Mouse (Mus musculus) kidney, embryonic 15.5 days (tissue): ENCODE results near the gene Dazap1. TPM values are rescaled to one million over a fixed set of nuclear protein-coding genes. Genes with fewer than 3 reads are reported as not detected.

Source experiments
- ATAC-seq: fragments of 200-750 bp; cut with Nextera tagmentation; replicated peaks from 2 replicates; pipeline ENCODE4 v1.8.0; 2017; ENCODE audit warnings: moderate TSS enrichment; ENCODE audit not compliant: low FRiP score
- H3K27ac ChIP-seq: fragments of 300-500 bp; sonication (generic); 2 replicates; pipeline ENCODE4 v1.5.1; 2015; ENCODE audit warnings: mild to moderate bottlenecking, inconsistent platforms
- H3K27me3 ChIP-seq: fragments of 300-500 bp; sonication (generic); 2 replicates; pipeline ENCODE4 v1.6.1; 2015; ENCODE audit warnings: inconsistent platforms
- H3K36me3 ChIP-seq: fragments of 300-500 bp; sonication (generic); 2 replicates; pipeline ENCODE4 v1.6.1; 2015; ENCODE audit warnings: inconsistent platforms
- H3K4me1 ChIP-seq: fragments of 300-500 bp; sonication (generic); 2 replicates; pipeline ENCODE4 v1.6.1; 2015; ENCODE audit warnings: inconsistent platforms
- H3K4me2 ChIP-seq: fragments of 300-500 bp; sonication (generic); 2 replicates; pipeline ENCODE4 v1.6.1; 2015; ENCODE audit warnings: moderate library complexity, mild to moderate bottlenecking, inconsistent platforms
- H3K4me3 ChIP-seq: fragments of 300-500 bp; sonication (generic); replicated peaks from 2 replicates; pipeline ENCODE4 v1.5.1; 2015; ENCODE audit warnings: mild to moderate bottlenecking, inconsistent platforms
- H3K9ac ChIP-seq: fragments of 300-500 bp; sonication (generic); 2 replicates; pipeline ENCODE4 v1.6.1; 2015; ENCODE audit warnings: mild to moderate bottlenecking, inconsistent platforms
- H3K9me3 ChIP-seq: fragments of 300-500 bp; sonication (generic); replicated peaks from 2 replicates; pipeline ENCODE4 v1.6.1; 2016; ENCODE audit warnings: inconsistent platforms
- WGBS: fragments of 180-500 bp; shearing (Covaris S2); methylation state at CpG from one replicate; pipeline ENCODE4 v1.1.7; 2015; ENCODE audit warnings: mixed read lengths; 5-methylcytosine and 5-hydroxymethylcytosine counted together
- polyA plus RNA-seq: library from polyadenylated mRNA; unstranded; fragments of >200 nt; fragmentation: Nextera tagmentation; extraction: Ambion mirVana; gene quantifications from 2 replicates; pipeline ENCODE4 v1.2.1, GENCODE M21; 2015

The Dazap1 gene
- polyA plus RNA-seq, 1 experiment from 2014 or later: 56.3 TPM

- Histone ChIP-seq H3K36me3 (no peaks in the 10 kb centered on the region), H3K9ac (no peak overlapping the region), H3K27ac (no peak overlapping the region), H3K4me3 (peak overlapping the region; percentile 34), H3K4me2 (peak overlapping the region; percentile 56), H3K9me3 (no peaks in the 10 kb centered on the region), H3K4me1 (peaks cover 18% of the 10 kb centered on the region), H3K27me3 (peaks cover 79% of the 10 kb centered on the region)
- WGBS: 10% methylated on average over 25 of the region's 25 CpGs
- ATAC-seq: peak; percentile 34
Measured at GRCm38 (mm10) chr10:80304862-80305261, 43.6 kb downstream of the Dazap1 start.

DNA sequence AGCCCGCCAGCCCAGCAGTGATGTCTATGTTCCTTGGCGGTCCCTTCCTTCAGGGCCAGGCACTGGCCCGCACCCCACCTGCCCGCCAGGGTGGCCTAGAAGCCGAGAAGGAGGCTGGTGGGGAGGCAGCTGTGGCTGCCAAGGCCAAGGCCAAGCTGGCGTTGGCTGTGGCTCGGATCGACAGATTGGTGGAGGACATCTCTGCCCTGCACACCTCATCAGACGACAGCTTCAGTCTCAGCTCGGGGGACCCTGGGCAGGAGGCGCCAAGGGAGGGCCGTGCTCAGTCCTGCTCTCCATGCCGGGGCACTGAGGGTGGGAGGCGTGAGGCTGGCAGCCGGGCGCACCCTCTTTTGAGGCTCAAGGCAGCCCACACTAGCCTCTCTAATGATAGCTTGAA, 50.3 kb downstream of the Dazap1 start:
- H3K4me3 ChIP-seq: no peak overlapping the region
- H3K9ac ChIP-seq: no peak overlapping the region
- no peak for ATAC-seq
- H3K27ac ChIP-seq: no peak overlapping the region
- peaks cover 79% of the 10 kb centered on the region for H3K27me3 ChIP-seq
- no peaks in the 10 kb centered on the region for H3K36me3 ChIP-seq
- peaks cover 26% of the 10 kb centered on the region for H3K4me1 ChIP-seq
- no peaks in the 10 kb centered on the region for H3K9me3 ChIP-seq
- H3K4me2 ChIP-seq: no peak overlapping the region
- 87% methylated on average over 16 of the region's 16 CpGs for WGBS

DNA sequence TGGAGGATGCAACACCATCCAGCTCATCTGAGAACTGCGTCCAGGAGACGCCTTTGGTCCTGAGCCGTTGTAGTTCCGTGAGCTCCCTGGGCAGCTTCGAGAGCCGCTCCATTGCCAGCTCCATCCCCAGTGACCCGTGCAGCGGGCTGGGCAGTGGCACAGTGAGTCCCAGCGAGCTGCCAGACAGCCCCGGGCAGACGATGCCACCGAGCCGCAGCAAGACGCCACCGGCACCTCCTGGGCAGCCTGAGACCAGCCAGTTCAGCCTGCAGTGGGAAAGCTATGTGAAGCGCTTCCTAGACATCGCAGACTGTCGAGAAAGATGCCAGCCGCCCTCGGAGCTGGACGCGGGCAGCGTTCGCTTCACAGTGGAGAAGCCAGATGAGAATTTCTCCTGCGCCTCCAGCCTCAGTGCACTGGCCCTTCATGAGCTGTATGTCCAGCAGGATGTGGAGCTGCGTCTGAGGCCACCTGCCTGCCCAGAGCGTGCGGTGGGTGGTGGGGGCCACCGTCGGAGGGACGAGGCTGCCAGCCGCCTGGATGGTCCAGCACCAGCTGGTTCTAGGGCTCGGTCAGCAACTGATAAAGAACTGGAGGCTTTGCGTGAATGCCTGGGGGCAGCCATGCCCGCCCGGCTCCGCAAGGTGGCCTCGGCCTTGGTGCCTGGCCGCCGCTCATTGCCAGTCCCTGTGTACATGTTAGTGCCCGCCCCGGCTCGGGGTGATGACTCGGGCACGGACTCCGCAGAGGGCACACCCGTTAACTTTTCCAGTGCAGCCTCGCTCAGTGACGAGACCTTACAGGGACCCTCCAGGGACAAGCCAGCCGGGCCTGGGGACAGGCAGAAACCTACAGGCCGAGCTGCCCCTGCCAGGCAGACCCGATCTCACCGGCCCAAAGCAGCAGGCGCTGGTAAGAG, 51.6 kb downstream of the Dazap1 start:
- Histone ChIP-seq H3K36me3 (peaks cover 3% of the 10 kb centered on the region; the same call in 1 of the 2 replicates), H3K4me3 (no peak overlapping the region), H3K27me3 (peaks cover 80% of the 10 kb centered on the region), H3K9ac (no peak overlapping the region), H3K4me2 (peak overlapping the region; percentile 6; the same call in 1 of the 2 replicates), H3K9me3 (no peaks in the 10 kb centered on the region), H3K27ac (no peak overlapping the region), H3K4me1 (peaks cover 26% of the 10 kb centered on the region)
- no peak for ATAC-seq
- WGBS: 64% methylated on average over 54 of the region's 54 CpGs

GRCm38 (mm10) chr10:80313627-80314201, 52.4 kb downstream of the Dazap1 start:
- no peaks in the 10 kb centered on the region for H3K9me3 ChIP-seq
- H3K27ac ChIP-seq: no peak overlapping the region
- peaks cover 27% of the 10 kb centered on the region for H3K4me1 ChIP-seq
- 0 out of 2 replicates have a peak overlapping the region, but pooled peaks have one; percentile 14 for H3K4me2 ChIP-seq
- no peak overlapping the region for H3K4me3 ChIP-seq
- peaks cover 79% of the 10 kb centered on the region for H3K27me3 ChIP-seq
- no peak overlapping the region for H3K9ac ChIP-seq
- H3K36me3 ChIP-seq: peaks cover 12% of the 10 kb centered on the region; the same call in 1 of the 2 replicates
- 41% methylated on average over 20 of the region's 20 CpGs for WGBS
- ATAC-seq: no peak

GRCm38 (mm10) chr10:80314494-80315001, 53.3 kb downstream of the Dazap1 start:
- H3K4me2 ChIP-seq: no peak overlapping the region
- no peak for ATAC-seq
- peaks cover 35% of the 10 kb centered on the region for H3K4me1 ChIP-seq
- H3K27ac ChIP-seq: no peak overlapping the region
- no peak overlapping the region for H3K9ac ChIP-seq
- no peaks in the 10 kb centered on the region for H3K9me3 ChIP-seq
- H3K27me3 ChIP-seq: peaks cover 79% of the 10 kb centered on the region
- WGBS: 52% methylated on average over 16 of the region's 16 CpGs
- no peak overlapping the region for H3K4me3 ChIP-seq
- H3K36me3 ChIP-seq: peaks cover 17% of the 10 kb centered on the region; the same call in 1 of the 2 replicates

DNA sequence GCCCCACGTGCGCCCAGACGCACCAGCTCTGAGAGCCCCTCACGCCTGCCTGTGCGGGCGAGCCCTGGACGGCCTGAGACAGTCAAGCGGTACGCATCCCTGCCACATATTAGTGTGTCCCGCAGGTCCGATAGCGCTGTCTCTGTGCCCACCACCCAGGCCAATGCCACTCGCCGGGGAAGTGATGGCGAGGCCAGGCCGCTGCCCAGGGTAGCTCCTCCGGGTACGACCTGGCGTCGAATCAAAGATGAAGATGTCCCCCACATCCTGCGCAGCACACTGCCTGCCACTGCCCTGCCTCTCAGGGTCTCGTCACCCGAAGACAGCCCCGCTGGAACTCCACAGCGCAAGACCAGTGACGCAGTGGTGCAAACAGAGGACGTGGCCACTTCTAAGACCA, 54.0 kb downstream of the Dazap1 start:
- peaks cover 17% of the 10 kb centered on the region; the same call in 1 of the 2 replicates for H3K36me3 ChIP-seq
- no peak overlapping the region for H3K4me3 ChIP-seq
- WGBS: 35% methylated on average over 27 of the region's 27 CpGs
- H3K27ac ChIP-seq: no peak overlapping the region
- H3K4me1 ChIP-seq: peaks cover 39% of the 10 kb centered on the region
- no peaks in the 10 kb centered on the region for H3K9me3 ChIP-seq
- peaks cover 76% of the 10 kb centered on the region for H3K27me3 ChIP-seq
- ATAC-seq: no peak
- H3K9ac ChIP-seq: peak overlapping the region; percentile 23; the same call in 1 of the 2 replicates
- H3K4me2 ChIP-seq: no peak overlapping the region

DNA sequence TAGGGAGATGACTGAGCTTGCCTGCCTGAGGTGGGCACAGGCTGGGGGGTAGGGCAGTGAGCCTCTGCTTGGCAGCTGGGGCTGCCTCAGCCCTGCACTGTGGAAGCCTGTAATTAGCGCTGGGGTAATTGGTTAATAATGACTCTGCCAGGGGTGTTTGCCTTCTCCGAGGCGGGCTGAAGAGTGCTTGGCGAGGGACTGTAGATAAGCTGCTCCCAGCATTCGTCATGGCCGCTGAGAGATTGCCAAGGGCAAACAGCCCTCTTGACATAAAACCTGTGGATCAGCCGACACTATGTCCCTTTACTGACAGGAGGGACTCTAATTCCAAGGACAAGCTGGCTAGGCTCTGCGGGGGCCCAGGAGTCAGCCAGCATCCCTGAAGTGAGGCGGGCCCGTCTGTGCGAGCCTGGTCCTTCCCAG, 55.1 kb downstream of the Dazap1 start:
- H3K9me3 ChIP-seq: no peaks in the 10 kb centered on the region
- peaks cover 17% of the 10 kb centered on the region; the same call in 1 of the 2 replicates for H3K36me3 ChIP-seq
- H3K4me1 ChIP-seq: peaks cover 44% of the 10 kb centered on the region
- H3K27ac ChIP-seq: no peak overlapping the region
- no peak for ATAC-seq
- 19% methylated on average over 11 of the region's 11 CpGs for WGBS
- H3K27me3 ChIP-seq: peaks cover 66% of the 10 kb centered on the region
- H3K4me2 ChIP-seq: no peak overlapping the region
- no peak overlapping the region for H3K9ac ChIP-seq
- H3K4me3 ChIP-seq: no peak overlapping the region

GRCm38 (mm10) chr10:80317011-80317410, 55.7 kb downstream of the Dazap1 start:
- no peaks in the 10 kb centered on the region for H3K9me3 ChIP-seq
- peaks cover 51% of the 10 kb centered on the region for H3K4me1 ChIP-seq
- no peak overlapping the region for H3K4me2 ChIP-seq
- H3K27me3 ChIP-seq: peaks cover 59% of the 10 kb centered on the region
- 0 out of 2 replicates have a peak overlapping the region, but pooled peaks have one; percentile 23 for H3K9ac ChIP-seq
- WGBS: 42% methylated on average over 10 of the region's 10 CpGs
- no peak overlapping the region for H3K27ac ChIP-seq
- no peak for ATAC-seq
- no peak overlapping the region for H3K4me3 ChIP-seq
- peaks cover 17% of the 10 kb centered on the region; the same call in 1 of the 2 replicates for H3K36me3 ChIP-seq

DNA sequence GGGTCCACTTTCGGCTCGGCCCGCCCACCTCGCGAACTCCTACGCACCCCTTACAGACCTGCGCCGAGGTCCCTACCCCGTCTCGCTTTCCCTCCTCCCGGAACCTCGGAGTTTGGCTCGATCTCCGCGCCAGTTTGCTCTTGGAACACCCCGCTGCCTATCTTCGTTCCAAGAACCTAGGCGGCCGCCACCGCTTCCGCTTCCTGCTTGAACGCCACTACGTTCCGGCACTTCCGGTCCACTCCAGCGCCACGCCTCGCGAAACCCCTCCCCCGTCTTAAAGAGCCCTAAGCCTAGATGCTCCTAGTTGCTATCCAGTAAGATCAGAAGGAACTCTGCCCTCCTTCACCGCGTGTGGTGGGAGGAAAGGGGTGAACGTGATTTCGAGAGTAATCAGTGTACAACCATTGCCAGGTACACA, 59.1 kb downstream of the Dazap1 start, which contains the start of gene 2310011J03Rik:
Gene 2310011J03Rik, minus strand, starts transcription at position 198 of the 421 bp plus-strand sequence.
- no peaks in the 10 kb centered on the region for H3K9me3 ChIP-seq
- peak within 1 kb of the TSS; percentile 84 for H3K27ac ChIP-seq
- peaks cover 51% of the 10 kb centered on the region for H3K4me1 ChIP-seq
- peak within 1 kb of the TSS; percentile 92 for H3K4me2 ChIP-seq
- peak within 1 kb of the TSS; percentile 83 for H3K9ac ChIP-seq
- WGBS: under 1% methylated on average over 34 of the region's 34 CpGs
- peaks cover 26% of the 10 kb centered on the region for H3K27me3 ChIP-seq
- peak; percentile 30 for ATAC-seq
- H3K4me3 ChIP-seq: peak within 1 kb of the TSS; percentile 91
- H3K36me3 ChIP-seq: peaks cover 17% of the 10 kb centered on the region; the same call in 1 of the 2 replicates

DNA sequence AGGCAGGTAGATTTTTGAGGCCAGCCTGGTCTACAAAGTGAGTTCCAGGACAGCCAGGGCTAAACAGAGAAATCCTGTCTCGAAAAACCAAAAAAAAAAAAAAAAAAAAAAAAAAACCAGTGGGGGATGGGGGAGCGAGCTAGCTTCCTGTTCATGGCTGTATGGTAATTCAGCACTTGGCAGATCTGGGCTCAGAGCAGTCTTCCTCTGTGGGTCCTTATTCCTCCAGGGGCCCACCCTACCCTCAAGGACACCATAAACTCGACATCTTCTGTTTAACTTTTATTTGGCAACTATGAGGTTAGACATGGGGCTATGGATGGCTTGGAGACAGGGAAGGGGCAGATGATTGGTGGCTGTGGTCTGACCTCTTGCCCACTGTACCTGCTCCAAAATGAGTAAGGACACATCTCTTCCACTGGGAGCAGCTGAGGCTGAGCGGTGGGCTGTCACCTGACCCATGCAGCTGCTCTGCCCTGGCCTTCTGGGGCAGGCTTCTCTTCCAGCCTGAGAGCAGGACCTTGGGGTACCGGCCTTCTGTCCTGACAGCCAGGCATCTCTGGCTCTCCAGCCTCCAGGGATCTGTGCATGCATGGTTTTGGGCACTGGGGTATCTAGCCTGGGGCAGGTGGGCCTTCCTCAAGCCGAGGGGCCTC, 59.9 kb downstream of the Dazap1 start:
- Histone ChIP-seq H3K27ac (peak overlapping the region; percentile 64; the same call in 1 of the 2 replicates), H3K4me2 (peak overlapping the region; percentile 92), H3K9ac (no peak overlapping the region), H3K9me3 (no peaks in the 10 kb centered on the region), H3K4me1 (peaks cover 51% of the 10 kb centered on the region), H3K36me3 (peaks cover 17% of the 10 kb centered on the region; the same call in 1 of the 2 replicates), H3K27me3 (peaks cover 18% of the 10 kb centered on the region), H3K4me3 (no peak overlapping the region)
- ATAC-seq: no peak
- WGBS: 68% methylated on average over 6 of the region's 6 CpGs
